Mouse (Mus musculus): ENCODE measurements at regions not wholly inside any gene's neighbourhood (a gene's known extent, or its start where the extent isn't known, plus 50 kb on each side); places are given as distances from the start of the nearest gene placed in this dataset.
"Not testable (repeated sequence)": the region's sequence is repeated elsewhere in the genome, so short reads cannot be mapped to it uniquely, and the experiment has no call there.

- DNase-seq (ENCODE audit: low spot score in 2 of 2) = peak; percentile 44 to 68
Measured at GRCm38 (mm10) chr8:103623781-103624434, 477.5 kb upstream of the Cdh5 start.

DNA sequence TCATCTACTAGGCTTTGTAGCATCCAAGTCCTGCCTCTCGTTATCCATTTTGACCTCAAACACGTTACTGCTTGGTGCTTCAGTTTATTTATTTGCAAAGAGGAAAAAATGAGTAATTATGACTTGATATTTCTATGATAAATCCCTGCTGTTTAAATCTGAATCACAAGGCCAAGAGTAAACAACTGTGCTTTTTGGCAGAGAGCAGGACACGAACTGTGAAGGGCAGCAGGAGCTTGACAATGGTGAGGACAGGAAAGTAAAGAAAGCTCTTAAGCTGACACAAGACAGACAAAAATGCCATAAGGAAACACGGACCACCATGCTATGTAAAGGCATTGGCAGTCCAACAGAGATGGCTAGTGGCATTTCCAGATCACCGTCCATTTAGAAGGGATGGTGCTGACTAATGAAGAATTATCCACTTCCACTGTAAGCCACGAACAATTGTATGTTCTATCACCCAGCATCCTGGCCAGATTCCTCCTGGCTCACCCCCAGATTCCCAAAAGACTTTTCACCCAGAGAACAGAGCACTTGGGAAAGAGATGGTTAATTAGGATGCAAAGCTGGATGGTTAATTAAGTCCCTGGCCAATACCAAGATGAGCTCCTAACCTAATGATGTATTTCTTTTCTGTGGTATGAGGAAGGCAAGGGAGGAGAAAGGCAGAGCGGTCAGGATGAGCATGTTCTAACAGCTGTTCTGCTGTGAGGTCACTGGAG is 476.1 kb upstream of the Cdh5 start:
- DNase-seq (ENCODE audit: low spot score in 2 of 2) = no peak

DNA sequence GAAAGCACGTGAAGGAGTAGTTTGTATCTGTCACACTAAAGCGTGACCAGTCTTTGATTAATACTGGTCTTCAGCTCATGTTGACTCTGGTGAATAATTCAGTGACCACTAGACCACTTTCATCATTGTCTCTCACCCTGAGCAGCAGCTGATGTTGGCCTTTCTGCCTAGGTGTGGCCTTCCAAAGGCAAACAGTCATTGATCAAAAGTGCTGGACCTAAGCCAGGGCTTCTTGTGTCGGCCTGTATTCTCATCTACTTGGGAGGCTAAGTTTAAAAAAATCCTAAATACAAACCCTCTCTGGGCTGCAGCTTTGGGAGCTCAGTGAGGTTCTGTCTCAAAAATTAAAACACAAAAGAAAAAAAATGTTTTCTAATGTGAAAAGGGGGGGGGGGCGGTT is 475.0 kb upstream of the Cdh5 start:
- DNase-seq (ENCODE audit: low spot score in 2 of 2) = no peak

GRCm38 (mm10) chr8:103632543-103632942 is 468.9 kb upstream of the Cdh5 start:
- no peak for DNase-seq (ENCODE audit: low spot score in 2 of 2)

- no peak for DNase-seq (ENCODE audit: low spot score in 2 of 2)
Measured at GRCm38 (mm10) chr8:103634951-103635350, 466.5 kb upstream of the Cdh5 start.

GRCm38 (mm10) chr8:103643621-103644020 is 457.8 kb upstream of the Cdh5 start:
- DNase-seq (ENCODE audit: low spot score in 2 of 2) = no peak

DNA sequence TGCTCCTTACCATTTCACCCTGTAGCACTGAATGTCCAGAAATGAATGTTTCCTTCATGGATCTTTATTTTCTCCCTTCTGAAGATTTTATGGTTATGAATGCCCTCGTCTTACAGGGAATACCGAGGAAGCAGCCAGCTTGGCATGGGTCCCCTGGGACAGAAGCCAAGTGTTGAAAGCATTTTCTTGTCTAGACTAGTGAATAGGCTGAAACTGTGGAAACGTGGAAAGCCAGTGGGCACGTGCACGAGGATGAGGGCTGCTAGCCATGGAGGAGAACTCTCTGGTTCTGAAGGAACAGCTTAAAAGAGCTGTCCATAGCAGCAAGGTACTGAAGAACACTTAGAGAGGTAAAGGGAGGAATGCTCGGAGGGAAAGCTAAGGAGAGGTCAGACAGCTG is 457.3 kb upstream of the Cdh5 start:
- peak; percentile 34 to 47 for DNase-seq (ENCODE audit: low spot score in 2 of 2)

DNA sequence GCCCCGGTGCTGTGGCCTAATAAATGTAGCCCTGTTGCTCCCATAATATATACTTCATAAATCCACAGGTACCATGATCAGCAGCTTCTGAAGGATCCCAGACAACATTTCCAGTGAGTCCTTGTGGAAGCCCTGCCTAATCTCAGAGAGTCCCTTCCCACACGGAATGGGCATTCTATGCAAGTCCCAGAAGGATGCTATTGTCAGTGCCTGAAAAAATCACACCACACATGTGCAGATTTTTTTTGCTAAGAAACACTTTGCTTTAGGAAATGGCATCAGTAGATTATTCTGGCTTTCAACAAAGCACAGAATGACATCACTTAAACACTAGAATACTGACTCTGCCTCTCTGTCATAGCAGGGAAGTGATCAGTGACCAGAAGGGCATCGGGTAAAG is 456.6 kb upstream of the Cdh5 start:
- no peak for DNase-seq (ENCODE audit: low spot score in 2 of 2)

DNA sequence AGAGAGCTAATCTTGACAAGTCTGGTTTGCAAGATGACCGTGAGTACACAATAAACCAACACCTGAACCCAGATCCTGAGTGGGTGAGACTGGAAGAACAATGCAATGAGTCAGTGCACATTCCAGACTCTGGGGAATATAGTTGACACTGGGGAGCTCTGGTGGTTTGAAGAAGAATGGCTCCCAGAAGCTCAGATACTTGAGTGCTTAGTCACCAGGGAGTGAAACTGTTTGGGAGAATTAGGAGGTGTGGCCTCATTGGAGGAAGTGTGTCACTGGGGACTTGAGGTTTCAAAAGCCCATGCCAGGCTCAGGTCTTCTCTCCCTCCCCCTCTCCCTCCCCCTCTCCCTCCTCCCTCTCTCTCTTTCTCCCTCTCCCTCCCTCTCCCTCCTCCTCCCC is 436.6 kb upstream of the Cdh5 start:
- DNase-seq (ENCODE audit: low spot score in 2 of 2) = no peak

DNA sequence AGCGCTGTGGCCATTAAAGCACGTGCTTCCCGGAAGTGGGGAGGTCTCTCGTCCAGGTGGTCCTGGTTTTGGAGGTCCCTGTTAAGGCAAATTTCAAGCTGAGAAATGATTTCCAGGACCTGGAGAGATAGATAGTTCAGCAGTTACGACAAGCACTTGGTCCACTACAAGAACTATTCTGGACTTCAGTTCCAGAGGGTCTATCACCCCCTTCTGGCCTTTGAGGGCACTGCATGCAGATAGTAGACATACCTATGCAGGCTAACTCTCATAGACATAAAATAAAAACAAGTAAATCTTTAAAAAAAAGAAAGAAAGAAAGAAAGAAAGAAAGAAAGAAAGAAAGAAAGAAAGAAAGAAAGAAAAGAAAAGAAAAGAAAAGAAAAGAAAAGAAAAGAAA is 415.2 kb upstream of the Cdh5 start:
- DNase-seq (ENCODE audit: low spot score in 2 of 2) = not testable (repeated sequence)

GRCm38 (mm10) chr8:103690438-103690837 is 411.0 kb upstream of the Cdh5 start:
- no peak for DNase-seq (ENCODE audit: low spot score in 2 of 2)

GRCm38 (mm10) chr8:103693531-103693930 is 407.9 kb upstream of the Cdh5 start:
- DNase-seq (ENCODE audit: low spot score in 2 of 2) = no peak

- DNase-seq (ENCODE audit: low spot score in 2 of 2) = no peak
Measured at GRCm38 (mm10) chr8:103694331-103694891, 407.0 kb upstream of the Cdh5 start.

DNA sequence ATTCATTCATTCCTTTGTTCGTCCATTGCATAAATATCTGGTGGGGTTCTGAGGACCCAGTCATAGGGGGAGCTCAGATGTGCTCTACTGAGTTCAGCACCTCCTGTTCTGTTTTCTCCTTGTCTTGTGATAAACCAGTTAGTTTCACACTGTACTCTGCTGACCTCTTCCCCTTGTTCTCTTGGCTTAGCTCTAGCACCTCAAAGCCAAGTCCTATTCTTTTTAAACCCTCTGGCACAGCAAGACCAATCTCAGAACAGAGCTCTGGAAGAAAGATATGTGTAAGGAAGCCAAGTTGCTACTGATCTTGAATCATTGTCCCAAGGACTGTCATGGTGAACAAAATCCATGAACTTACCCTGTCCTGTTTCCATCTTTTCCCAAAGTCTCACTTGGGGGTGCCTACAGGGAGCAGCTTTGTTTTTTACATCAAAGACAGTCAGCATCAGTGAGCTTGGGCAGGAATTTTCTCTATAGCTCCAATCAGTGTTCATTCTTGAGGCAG is 402.4 kb upstream of the Cdh5 start:
- DNase-seq (ENCODE audit: low spot score in 2 of 2) = no peak

GRCm38 (mm10) chr8:103702236-103702635 is 399.2 kb upstream of the Cdh5 start:
- no peak for DNase-seq (ENCODE audit: low spot score in 2 of 2)

DNA sequence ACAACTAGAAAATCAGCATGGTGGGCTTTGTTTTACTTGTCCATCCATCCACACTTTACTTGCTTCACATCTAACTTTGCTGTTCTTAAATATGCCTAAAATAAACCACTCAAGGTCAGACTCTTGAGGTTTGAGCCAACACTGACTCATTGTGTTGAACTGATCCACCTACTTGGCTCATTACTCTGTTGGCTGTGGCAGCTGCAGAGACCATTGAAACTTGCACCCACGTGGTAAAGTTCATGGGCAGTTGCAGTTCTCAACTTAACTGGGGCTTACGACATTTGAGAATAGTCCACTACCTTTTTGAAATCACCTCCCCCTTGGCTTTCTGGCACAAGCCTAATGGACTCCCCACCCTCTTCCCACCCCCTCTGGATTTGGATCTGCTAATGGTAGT is 395.3 kb upstream of the Cdh5 start:
- DNase-seq (ENCODE audit: low spot score in 2 of 2) = no peak

DNA sequence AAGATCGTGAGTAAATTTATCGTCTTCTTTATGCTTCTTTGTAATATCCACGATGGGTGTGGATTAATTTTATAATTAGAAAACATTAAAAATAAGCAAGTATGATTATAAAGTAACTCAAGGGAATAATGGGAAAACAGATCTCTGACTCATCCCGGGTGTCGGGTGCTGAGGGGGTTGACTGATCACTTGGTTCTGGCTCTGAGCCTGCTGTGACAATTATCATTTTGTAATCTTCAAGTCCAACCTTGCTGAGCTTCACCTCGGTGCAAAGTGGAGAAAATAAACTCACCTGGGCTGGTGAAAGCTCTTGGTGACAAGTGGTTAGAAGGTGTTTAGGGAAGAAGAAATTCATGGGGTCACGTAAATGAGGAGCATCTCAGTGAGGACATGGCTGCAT is 390.6 kb upstream of the Cdh5 start:
- not testable (repeated sequence) for DNase-seq (ENCODE audit: low spot score in 2 of 2)

GRCm38 (mm10) chr8:103717723-103718122 is 383.7 kb upstream of the Cdh5 start:
- DNase-seq (ENCODE audit: low spot score in 2 of 2) = no peak

- no peak for DNase-seq (ENCODE audit: low spot score in 2 of 2)
Measured at GRCm38 (mm10) chr8:103733466-103733865, 368.0 kb upstream of the Cdh5 start.

GRCm38 (mm10) chr8:103738330-103738729 is 363.1 kb upstream of the Cdh5 start:
- DNase-seq (ENCODE audit: low spot score in 2 of 2) = peak; percentile 27 to 28

- peak in 1 of 2 experiments; percentile 11 for DNase-seq (ENCODE audit: low spot score in 2 of 2)
Measured at GRCm38 (mm10) chr8:103741395-103741794, 360.0 kb upstream of the Cdh5 start.

GRCm38 (mm10) chr8:103748734-103749133 is 352.7 kb upstream of the Cdh5 start:
- no peak for DNase-seq (ENCODE audit: low spot score in 2 of 2)
